ENCODE assay signal across 28 mouse cellular contexts in the genomic region with DNA sequence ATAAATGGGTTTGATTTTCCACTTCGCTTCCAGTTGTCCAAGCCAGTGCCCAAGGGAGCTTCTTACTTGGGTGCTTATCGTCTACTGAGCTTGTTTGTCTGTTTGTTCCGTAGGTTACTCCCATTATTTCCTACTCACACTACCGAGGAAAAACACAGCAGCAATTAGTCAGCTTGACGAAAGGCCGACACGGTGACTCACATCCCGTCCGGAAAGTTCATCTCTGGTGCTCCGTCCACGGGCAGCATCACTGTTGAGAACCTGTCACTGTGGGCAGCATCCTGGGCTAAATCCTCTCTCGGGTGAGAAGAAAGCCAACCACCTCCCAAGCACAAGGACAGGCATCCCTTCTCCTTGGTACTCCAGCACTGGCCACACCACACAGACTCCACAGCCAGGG. TPM values are rescaled to one million over a fixed set of nuclear protein-coding genes. Genes with fewer than 3 reads are reported as not detected.
DNase-seq lines count a peak whose midpoint lies in the region; ATAC-seq and TF ChIP-seq lines count a peak whose summit lies in the region.
"Had no signal": no experiment of that assay in that cellular context is flagged by ENCODE, and none has a peak within 500 bp of the region (broad histone marks: within the 10 kb centered on the region; RNA-seq: fewer than 3 reads in every experiment).

No protein-coding gene starts in this region.

- H3K27me3 ChIP-seq in testis, adult 2 months (ENCODE audit: control insufficient read depth, insufficient read depth, low read length) = no peaks in the 10 kb centered on the region
- H3K27me3 ChIP-seq: intestine, embryonic 15.5 days; lung, embryonic 15.5 days; megakaryocyte, embryonic 14.5 days; midbrain, embryonic 13.5 days had no signal

- no peak for TF ChIP-seq CTCF in testis, adult 2 months (IDR thresholded peaks at IDR 0.05; ENCODE audit: control insufficient read depth, insufficient read depth, insufficient replicate concordance, low read depth, low read length)

- H3K4me1 ChIP-seq in testis, adult 2 months (ENCODE audit: control insufficient read depth, insufficient read depth, low read length) = no peaks in the 10 kb centered on the region
- H3K4me1 ChIP-seq: embryonic facial prominence, embryonic 10.5 days; forebrain, embryonic 10.5 days; hindbrain, embryonic 10.5 days; intestine, embryonic 15.5 days; lung, embryonic 15.5 days; midbrain, embryonic 13.5 days had no signal

- no peak for TF ChIP-seq POLR2A in testis, adult 2 months (IDR thresholded peaks at IDR 0.05; ENCODE audit: control insufficient read depth, low read depth, low read length)

- no peaks in the 10 kb centered on the region for H3K36me3 ChIP-seq in testis, adult 2 months (ENCODE audit: control insufficient read depth, insufficient read depth, low read length)
- H3K36me3 ChIP-seq: embryonic facial prominence, embryonic 10.5 days; forebrain, embryonic 10.5 days; hindbrain, embryonic 10.5 days; intestine, embryonic 15.5 days; lung, embryonic 15.5 days; midbrain, embryonic 13.5 days had no signal

- H3K4me3 ChIP-seq in testis, adult 2 months (ENCODE audit: control insufficient read depth, low read depth, low read length) = peak overlapping the region; percentile 12; the same call in 1 of the 2 replicates
- H3K4me3 ChIP-seq: embryonic facial prominence, embryonic 10.5 days; forebrain, embryonic 10.5 days; hindbrain, embryonic 10.5 days; intestine, embryonic 15.5 days; left cerebral cortex, adult 2 months; lung, embryonic 15.5 days; megakaryocyte, embryonic 14.5 days; midbrain, embryonic 13.5 days had no signal

- peak; percentile 70 for DNase-seq in adrenal gland, adult 2 months
- DNase-seq in adrenal gland, postnatal 10 days = no peak
- DNase-seq in testis, postnatal 14 days (ENCODE audit: low spot score) = no peak
- DNase-seq in cerebellum, adult 18-20 months = no peak
- DNase-seq in embryo, embryonic 10.5 days (ENCODE audit: low spot score) = no peak
- DNase-seq: B cell, adult 2 months; cerebellum, adult 9-10 months; gastrocnemius, postnatal 14 days; heart, adult 11 months; lung, postnatal 36 days; retina, postnatal 1 day; right cerebral cortex, postnatal 25 days; thymus, adult 18-20 months; thymus, postnatal 36 days had no signal

- H3K27ac ChIP-seq in testis, adult 2 months (ENCODE audit: control insufficient read depth, insufficient read depth, low read depth, low read length) = no peak overlapping the region
- H3K27ac ChIP-seq: embryonic facial prominence, embryonic 10.5 days; forebrain, embryonic 10.5 days; hindbrain, embryonic 10.5 days; intestine, embryonic 15.5 days; left cerebral cortex, adult 2 months; liver, embryonic 14.5 days; lung, embryonic 15.5 days; midbrain, embryonic 13.5 days had no signal

- 0 out of 2 replicates have a peak, but pooled peaks have one; percentile 30 for ATAC-seq in erythroid progenitor cell, adult 5-6 weeks (replicated peaks; ENCODE audit: low FRiP score, poor library complexity, severe bottlenecking)
- ATAC-seq: activated CD4-positive, CD25-positive, alpha-beta regulatory T cell, adult 4 months; forebrain, embryonic 16.5 days; hindbrain, embryonic 16.5 days; intestine, embryonic 15.5 days; midbrain, embryonic 13.5 days had no signal

RNA-seq across cellular contexts. Expression of gene Med18, which starts 17.6 kb away (rescaled TPM):
- total RNA-seq in adrenal gland, adult 2 months (2021) = 1 to 10 TPM; 7.1 to 7.9 TPM
- 1.5 and 2.2 TPM in 2 replicates for polyA plus RNA-seq in adrenal gland, adult 2 months (2012; rRNA removed)
- 10 to 100 TPM in 1 of 2 experiments, 1 to 10 TPM in 1; 8.2 to 10.6 TPM for total RNA-seq in adrenal gland, postnatal 10 days (2021)
- polyA plus RNA-seq in testis, adult 2 months (2012; rRNA removed) = 3.0 and 3.1 TPM in 2 replicates
- total RNA-seq in erythroid progenitor cell, adult 5-6 weeks (2015; ENCODE audit: low replicate concordance) = 10.5 and 12.2 TPM in 2 replicates
- 5.7 and 16.2 TPM in 2 replicates for total RNA-seq in erythroid progenitor cell, adult 5-6 weeks (2017; ENCODE audit: low replicate concordance)

RNA-seq across cellular contexts. Expression of gene Phactr4, which starts 23.8 kb away (rescaled TPM):
- 10 to 100 TPM; 47.0 to 79.3 TPM for total RNA-seq in adrenal gland, adult 2 months (2021)
- 8.9 and 12.5 TPM in 2 replicates for polyA plus RNA-seq in adrenal gland, adult 2 months (2012; rRNA removed)
- total RNA-seq in adrenal gland, postnatal 10 days (2021) = 10 to 100 TPM; 31.9 to 39.0 TPM
- 6.6 and 8.5 TPM in 2 replicates for polyA plus RNA-seq in testis, adult 2 months (2012; rRNA removed)
- 71.7 and 90.5 TPM in 2 replicates for total RNA-seq in erythroid progenitor cell, adult 5-6 weeks (2015; ENCODE audit: low replicate concordance)
- total RNA-seq in erythroid progenitor cell, adult 5-6 weeks (2017; ENCODE audit: low replicate concordance) = 61.1 and 75.6 TPM in 2 replicates
